Mouse (Mus musculus) thymus, postnatal 14 days (tissue): ENCODE data around the gene Hcfc1r1.

Experiments
- DNase-seq: peaks from one replicate; pipeline ENCODE4 v3.0.0; 2021

Hcfc1r1 gene

GRCm38 (mm10) chr17:23673424-23674073 lies at the start of gene Hcfc1r1, which contains the start of gene Thoc6:
Gene Hcfc1r1, plus strand, starts transcription at chr17:23673596.
Gene Thoc6, minus strand, starts transcription at chr17:23673882.
- peak; percentile 95 for DNase-seq

GRCm38 (mm10) chr17:23627813-23628212 lies 45.6 kb upstream of the Hcfc1r1 start:
- DNase-seq = no peak

DNA sequence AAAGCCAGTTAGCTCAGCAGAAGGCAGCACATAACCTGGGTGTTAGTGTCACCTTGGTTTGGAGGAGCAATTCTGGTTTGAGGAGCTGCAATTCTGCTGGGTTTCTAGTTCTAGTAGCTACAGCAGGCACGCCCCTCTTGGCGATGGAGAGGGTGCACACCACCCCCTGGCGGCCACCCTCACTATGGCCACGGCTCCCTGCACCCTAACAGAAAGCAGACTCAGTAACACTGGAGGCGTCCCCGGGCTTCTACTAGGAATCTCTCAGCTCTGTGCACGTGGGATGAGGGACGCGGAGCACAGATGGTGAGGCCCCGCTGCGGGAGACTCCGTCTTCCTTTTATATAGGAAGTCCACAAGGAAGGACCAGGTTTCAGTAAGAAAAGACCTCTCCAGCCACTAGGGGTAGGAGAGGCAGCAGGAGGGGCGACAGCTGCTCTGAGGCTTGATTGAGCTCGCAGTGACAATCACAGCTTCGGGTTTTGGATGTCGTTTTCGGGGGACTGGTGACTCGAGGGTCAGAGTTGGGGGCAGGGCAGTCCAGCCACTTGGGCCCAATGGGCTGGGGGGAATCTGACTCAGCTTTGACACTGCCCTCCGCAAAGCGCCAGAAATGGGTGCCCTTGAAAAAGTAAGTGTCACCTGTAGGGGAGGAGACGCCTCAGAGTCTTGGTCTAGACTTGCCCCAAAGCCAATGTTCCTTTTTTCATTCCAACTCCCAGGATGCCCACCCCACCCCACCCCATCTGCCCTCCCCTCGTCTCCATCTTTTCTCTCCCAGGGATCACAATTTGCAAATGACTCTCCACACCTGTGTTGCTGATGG lies 43.0 kb upstream of the Hcfc1r1 start:
- DNase-seq = peak; percentile 86

GRCm38 (mm10) chr17:23631241-23631640 lies 42.2 kb upstream of the Hcfc1r1 start:
- no peak for DNase-seq

DNA sequence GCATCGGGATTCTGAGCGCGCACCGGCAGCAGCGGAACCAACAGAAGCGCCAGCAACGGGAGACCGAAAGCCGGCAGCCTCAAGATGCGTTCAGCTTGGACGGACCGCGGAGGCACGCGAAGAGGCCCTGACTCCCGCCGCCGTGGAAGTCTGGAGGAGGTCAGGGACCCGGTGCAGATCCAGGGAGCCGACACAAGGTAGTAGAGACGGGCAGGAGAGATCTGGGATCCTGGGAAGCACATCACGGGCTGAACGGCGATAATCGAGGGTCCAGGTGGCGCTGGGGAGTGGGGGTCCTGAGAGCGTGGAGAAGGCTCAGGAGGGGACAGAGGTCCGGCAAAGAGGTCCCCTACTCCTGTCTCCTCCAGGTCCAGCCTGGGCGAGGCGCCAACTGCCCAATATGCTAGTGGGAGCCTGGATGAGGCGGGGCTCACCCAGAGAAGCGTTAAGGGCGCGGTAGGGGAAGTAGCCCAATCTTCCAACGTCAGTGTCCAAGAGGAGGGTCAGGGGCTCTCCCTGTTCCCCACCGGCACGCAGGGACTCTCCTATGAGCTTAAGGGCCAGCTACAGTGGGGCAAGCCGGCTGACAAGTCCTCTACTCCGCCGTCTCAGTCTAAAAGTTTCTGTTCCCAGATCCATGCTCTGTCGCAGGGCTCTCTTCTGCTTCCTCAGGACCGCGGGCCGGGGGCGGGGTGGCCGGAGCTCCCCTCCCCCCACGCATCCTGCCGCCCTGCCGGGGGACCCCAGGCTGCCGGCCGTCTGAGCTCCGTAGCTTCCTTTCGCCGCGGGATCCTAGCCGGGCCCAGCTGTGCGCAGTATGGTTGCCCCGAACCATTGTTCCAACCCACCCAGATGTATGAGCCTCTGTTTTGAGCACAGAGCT lies 28.5 kb upstream of the Hcfc1r1 start, which contains the start of gene Mmp25:
Mmp25 (minus strand) TSS at position 665 of the 883 bp plus-strand sequence.
- no peak for DNase-seq

DNA sequence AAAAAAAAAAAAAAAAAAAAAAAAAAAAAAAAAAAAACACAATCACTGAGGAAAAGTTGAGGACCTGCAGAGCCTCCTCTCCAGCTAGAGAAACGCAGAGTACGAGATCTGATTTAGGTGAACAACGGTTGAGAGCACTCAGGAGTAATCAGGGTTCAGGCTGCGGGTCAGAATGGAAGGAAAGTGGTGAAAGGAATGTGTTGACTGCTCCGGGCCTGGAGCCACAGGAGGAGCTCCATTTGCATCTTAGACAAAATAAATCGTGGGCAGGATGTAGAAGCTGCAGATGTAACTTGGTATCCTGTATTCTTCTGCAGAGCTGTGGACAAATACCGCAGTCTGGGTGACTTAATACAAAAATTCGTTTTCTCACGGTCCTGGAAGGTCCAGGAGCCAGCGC lies 27.5 kb upstream of the Hcfc1r1 start:
- no peak for DNase-seq

DNA sequence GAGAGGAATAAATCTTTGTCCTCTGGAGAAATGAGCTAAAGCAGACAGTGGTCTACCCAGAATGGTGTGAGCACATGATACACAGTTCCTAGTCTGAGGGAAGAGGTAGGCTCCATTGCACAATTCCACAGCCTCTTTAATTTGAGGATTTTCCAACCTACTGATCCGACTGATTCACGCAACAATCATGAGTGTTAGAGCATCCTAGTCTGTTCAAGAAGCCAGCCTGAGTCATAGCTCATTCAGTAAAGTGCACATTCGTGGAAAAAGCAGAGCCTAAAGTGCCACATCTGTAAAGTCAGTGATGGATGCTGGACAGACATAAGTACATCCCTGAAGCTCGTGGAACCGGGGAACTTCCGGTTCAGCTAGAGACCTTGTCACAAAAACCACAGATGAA lies 22.0 kb upstream of the Hcfc1r1 start:
- DNase-seq = no peak

GRCm38 (mm10) chr17:23653324-23653723 lies 20.1 kb upstream of the Hcfc1r1 start:
- no peak for DNase-seq

DNA sequence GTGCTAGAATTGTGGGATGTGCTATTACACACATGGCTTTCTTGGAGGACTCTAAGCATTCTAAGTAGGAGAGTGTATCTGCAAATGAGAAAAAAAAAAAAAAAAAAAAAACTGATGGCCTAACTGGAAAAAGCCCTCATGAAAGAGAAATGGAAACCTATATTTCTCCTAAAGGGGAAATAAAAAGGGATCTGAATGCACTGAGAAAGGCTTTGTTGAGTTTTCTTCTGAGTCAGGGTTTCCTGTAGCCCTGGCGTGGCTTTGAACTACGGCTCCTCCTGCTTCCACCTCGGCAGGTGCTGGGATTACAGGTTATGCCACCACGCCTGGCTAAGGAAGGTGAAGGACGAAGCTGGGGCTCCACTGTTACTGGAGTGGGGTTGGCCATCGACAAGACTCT lies 19.4 kb upstream of the Hcfc1r1 start:
- no peak for DNase-seq

- no peak for DNase-seq
These were observed 19.0 kb upstream of the Hcfc1r1 start for GRCm38 (mm10) chr17:23654410-23654809.

- DNase-seq = no peak
These were observed 14.9 kb upstream of the Hcfc1r1 start for GRCm38 (mm10) chr17:23658450-23658849.

DNA sequence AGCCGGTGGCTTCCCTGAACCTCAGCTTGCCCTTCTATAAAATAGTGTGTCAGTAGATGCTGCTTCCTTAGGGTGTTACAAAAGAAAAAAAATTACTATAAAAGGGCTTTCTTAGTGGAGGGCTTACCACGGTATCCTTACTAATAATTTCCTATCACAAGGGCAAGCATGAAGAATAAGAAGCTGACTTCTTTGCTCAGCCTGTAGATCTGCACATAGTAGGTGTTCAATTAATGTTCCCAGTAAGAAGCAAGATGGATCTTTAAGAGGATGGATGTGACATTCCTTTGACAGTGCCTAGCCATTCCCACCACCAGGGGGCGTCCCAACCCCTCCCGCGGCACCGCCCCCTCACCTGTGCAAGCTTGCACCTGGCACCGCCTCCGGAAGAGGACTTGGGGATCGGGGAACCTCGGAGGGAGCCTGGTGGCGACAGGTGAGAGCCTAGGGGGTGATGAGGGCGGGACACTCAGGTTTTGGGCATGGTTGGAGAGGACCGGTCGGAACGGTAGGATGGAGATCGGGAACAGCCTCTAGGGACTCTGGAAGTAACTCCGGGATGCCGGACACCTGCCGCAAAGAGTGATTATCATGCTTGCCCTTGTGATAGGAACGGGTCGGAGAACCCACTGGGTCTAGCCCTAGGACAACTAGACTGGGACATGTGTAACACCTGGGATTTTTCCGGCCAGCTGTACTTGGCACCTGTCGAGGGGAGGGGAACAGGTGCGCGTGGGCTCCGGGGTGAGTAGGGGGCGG lies 13.1 kb upstream of the Hcfc1r1 start, which contains the start of gene Bicdl2:
Bicdl2 (plus strand) TSS at position 390 of the 759 bp plus-strand sequence.
- DNase-seq = peak; percentile 54

DNA sequence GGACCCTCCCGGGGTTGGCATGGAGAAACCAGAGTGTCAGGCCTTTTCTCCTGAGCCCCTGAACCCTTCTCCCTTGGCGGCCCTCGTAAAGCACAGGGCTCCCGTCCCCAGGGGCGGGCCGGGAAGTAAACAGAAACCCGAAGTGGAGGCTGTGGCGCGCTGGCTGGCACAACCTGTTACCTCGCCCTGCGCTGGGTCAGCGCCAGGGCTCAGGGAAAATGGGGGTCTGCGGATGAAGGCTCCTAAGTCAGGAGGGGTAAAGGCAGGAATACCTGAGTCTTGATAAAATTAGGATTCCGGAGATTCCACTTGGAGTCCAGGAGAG lies 12.6 kb upstream of the Hcfc1r1 start:
- no peak for DNase-seq

DNA sequence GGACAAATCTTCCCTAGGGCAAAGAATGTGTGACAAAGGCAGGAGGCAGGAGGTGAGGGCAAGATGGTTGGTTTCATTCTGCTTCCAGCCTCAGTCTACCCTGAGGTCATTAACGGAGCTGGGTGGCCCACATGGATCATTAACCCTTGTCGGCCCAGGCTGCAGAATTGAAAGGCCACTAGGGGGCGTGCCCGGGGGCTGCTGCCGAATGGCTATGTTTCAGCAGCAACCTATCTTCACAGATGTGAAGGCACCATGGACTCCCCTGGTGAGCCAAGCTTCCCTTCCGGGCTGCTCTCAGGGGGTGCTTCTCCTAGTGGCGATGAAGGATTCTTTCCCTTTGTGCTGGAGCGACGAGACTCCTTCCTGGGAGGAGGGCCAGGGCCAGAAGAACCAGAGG lies 11.9 kb upstream of the Hcfc1r1 start:
- peak; percentile 53 for DNase-seq

GRCm38 (mm10) chr17:23664556-23665021 lies 8.8 kb upstream of the Hcfc1r1 start:
- peak; percentile 48 for DNase-seq

GRCm38 (mm10) chr17:23665511-23665910 lies 7.9 kb upstream of the Hcfc1r1 start:
- no peak for DNase-seq

GRCm38 (mm10) chr17:23670516-23671074 lies 2.8 kb upstream of the Hcfc1r1 start:
- no peak for DNase-seq

- no peak for DNase-seq
These were observed 1.9 kb upstream of the Hcfc1r1 start for GRCm38 (mm10) chr17:23671519-23671918.

DNA sequence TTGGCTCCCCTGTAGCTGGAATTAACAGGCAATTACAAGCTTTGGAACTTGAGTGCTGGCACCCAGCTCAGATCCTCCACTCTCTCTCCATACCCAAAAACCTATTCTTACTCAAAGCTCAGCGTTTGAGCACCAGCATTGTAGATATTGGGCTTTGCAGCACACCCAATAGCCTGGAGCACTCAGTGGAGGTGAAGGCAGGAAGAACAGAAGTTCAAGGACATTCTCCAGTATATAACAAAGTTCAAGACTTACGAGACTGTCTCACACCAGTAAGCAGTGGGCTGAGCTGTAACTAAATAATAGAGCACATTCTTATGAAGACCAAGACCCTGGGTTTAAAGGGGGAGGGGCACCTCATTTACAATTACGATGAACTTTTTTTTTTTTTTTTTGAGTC lies 635 bp upstream of the Hcfc1r1 start:
- DNase-seq = no peak

DNA sequence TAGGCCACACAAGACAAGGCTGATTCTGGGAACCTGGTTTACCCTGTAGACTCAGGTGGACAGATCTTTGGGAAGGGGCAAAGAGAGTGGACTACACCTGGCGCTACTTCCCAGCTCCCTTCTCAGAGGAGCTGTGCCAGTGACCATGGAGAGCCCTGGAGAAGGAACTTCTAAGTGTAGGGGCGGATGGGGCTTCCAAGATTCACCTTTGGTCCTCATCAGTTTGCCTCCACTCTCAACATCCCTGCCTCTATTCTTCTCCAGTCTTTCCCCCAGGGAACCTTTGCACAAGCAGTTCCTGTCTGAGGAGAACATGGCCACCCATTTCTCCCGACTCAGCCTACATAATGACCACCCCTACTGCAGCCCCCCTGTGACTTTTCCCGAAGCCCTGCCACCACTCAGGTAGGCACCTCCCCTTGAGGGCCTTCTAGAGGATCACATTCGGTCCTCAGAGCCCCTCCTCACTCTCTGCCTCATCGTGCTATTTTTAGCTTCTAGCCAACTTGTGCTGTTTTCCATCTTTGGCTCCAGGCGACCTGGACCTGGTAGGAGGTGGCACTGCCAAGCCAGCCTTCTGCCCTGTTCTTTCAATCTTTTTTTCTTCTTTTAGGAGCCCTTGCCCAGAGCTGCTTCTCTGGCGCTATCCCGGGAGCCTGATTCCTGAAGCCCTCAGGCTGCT lies 1.0 kb downstream of the Hcfc1r1 start:
- DNase-seq = no peak

DNA sequence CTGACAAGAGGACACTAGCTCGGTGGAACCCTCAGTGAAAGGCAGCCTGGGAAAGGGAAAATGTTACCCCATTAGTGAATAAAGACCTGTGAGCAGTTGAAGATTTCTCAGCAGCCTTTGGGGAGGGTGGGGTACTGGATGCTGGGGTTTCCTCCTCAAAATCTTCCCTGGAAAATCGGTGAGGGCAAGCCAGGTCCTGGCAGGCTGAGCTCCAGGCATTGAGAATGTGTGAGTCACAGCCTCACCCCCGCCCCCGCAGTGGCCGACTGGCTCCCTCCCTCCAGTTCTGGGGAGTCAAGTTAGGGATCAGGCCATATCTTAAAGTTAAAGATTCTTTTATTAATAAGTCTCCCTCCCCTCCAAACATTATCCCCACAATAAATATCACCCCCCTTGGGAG lies 1.7 kb downstream of the Hcfc1r1 start:
- no peak for DNase-seq
